Mouse (Mus musculus) yolk sac, embryonic 10.5 days (tissue): ENCODE measurements around the gene Pitpnm2.

ENCODE experiments used
- DNase-seq: peaks from one replicate; pipeline ENCODE4 v3.0.0-alpha.2; 2017; ENCODE audit warnings: low spot score

Pitpnm2 gene

GRCm38 (mm10) chr5:124138066-124138465 lies 111.5 kb downstream of the Pitpnm2 start:
- DNase-seq, result no peak

- no peak for DNase-seq
These were observed 115.3 kb downstream of the Pitpnm2 start for GRCm38 (mm10) chr5:124134261-124134660.

GRCm38 (mm10) chr5:124125093-124125492 lies 124.5 kb downstream of the Pitpnm2 start:
- no peak for DNase-seq

- no peak for DNase-seq
These were observed 127.2 kb downstream of the Pitpnm2 start for GRCm38 (mm10) chr5:124122357-124122756.

- DNase-seq, result no peak
These were observed 130.4 kb downstream of the Pitpnm2 start for GRCm38 (mm10) chr5:124119204-124119603.

- peak; percentile 77 for DNase-seq
These were observed 133.3 kb downstream of the Pitpnm2 start, which contains the start of gene Arl6ip4 for GRCm38 (mm10) chr5:124115990-124116845. Arl6ip4 (plus strand) TSS chr5:124116089.

- no peak for DNase-seq
These were observed 134.0 kb downstream of the Pitpnm2 start for GRCm38 (mm10) chr5:124115531-124115930.

- no peak for DNase-seq
These were observed 135.1 kb downstream of the Pitpnm2 start for GRCm38 (mm10) chr5:124114276-124115025.

GRCm38 (mm10) chr5:124113030-124113429 lies 136.5 kb downstream of the Pitpnm2 start:
- peak; percentile 26 for DNase-seq

GRCm38 (mm10) chr5:124112531-124112930 lies 137.0 kb downstream of the Pitpnm2 start:
- no peak for DNase-seq

GRCm38 (mm10) chr5:124111742-124112497 lies 137.6 kb downstream of the Pitpnm2 start, which contains the start of gene Ogfod2:
Ogfod2 (plus strand) TSS chr5:124112297.
- peak; percentile 98 for DNase-seq

GRCm38 (mm10) chr5:124111077-124111741 lies 138.4 kb downstream of the Pitpnm2 start:
- peak; percentile 10 for DNase-seq

GRCm38 (mm10) chr5:124103552-124103951 lies 146.0 kb downstream of the Pitpnm2 start:
- DNase-seq, result no peak

- DNase-seq, result no peak
These were observed 146.5 kb downstream of the Pitpnm2 start for GRCm38 (mm10) chr5:124103020-124103419.

- no peak for DNase-seq
These were observed 147.2 kb downstream of the Pitpnm2 start for GRCm38 (mm10) chr5:124102326-124102725.

GRCm38 (mm10) chr5:124100128-124101044 lies 149.2 kb downstream of the Pitpnm2 start:
- DNase-seq, result no peak

- DNase-seq, result no peak
These were observed 150.6 kb downstream of the Pitpnm2 start for GRCm38 (mm10) chr5:124098923-124099322.

- peak; percentile 97 for DNase-seq
These were observed 153.8 kb downstream of the Pitpnm2 start, which contains the start of gene Abcb9 for GRCm38 (mm10) chr5:124095596-124096232. Abcb9 (minus strand) TSS chr5:124095798.

- no peak for DNase-seq
These were observed 154.4 kb downstream of the Pitpnm2 start for GRCm38 (mm10) chr5:124095077-124095581.
